Mouse (Mus musculus) CH12.LX (cell line): ENCODE measurements around the gene S100a10.

Experiments used
- CHD2 ChIP-seq: IDR thresholded peaks from 2 replicates; pipeline ENCODE4 v1.6.1; 2011; ENCODE audit warnings: low read length, improper control_type of control experiment
- CTCF ChIP-seq, 2 experiments: IDR thresholded peaks in 1 of 2; conservative IDR thresholded peaks in 1 of 2; 2 replicates each; pipeline ENCODE4 v1.5.1; 2011 to 2012; ENCODE audit warnings: low read depth in 2 of 2, low read length in 2 of 2, improper control_type of control experiment in 1 of 2, inconsistent platforms in 1 of 2, mild to moderate bottlenecking in 1 of 2, moderate library complexity in 1 of 2
- E2F4 ChIP-seq: IDR thresholded peaks from 2 replicates; pipeline ENCODE4 v1.6.1; 2011; ENCODE audit warnings: low read depth, low read length, improper control_type of control experiment; ENCODE audit not compliant: insufficient replicate concordance
- HCFC1 ChIP-seq: IDR thresholded peaks from 2 replicates; pipeline ENCODE4 v1.6.1; 2012; ENCODE audit warnings: low read depth, mild to moderate bottlenecking, inconsistent platforms, low read length, improper control_type of control experiment
- IRF4 ChIP-seq: IDR thresholded peaks from 2 replicates; pipeline ENCODE4 v1.6.1; 2014; ENCODE audit warnings: low read depth, mild to moderate bottlenecking, inconsistent platforms, low read length, improper control_type of control experiment
- JUND ChIP-seq: conservative IDR thresholded peaks from 2 replicates; pipeline ENCODE4 v1.6.1; 2011; ENCODE audit warnings: low read depth, low read length, improper control_type of control experiment
- MAFK ChIP-seq: IDR thresholded peaks from 2 replicates; pipeline ENCODE4 v1.6.1; 2011; ENCODE audit warnings: low read length, improper control_type of control experiment; ENCODE audit not compliant: insufficient replicate concordance
- MAX ChIP-seq: IDR thresholded peaks from 2 replicates; pipeline ENCODE4 v1.6.1; 2011; ENCODE audit warnings: low read length, improper control_type of control experiment
- NELFE ChIP-seq: IDR thresholded peaks from 2 replicates; pipeline ENCODE4 v1.6.1; 2011; ENCODE audit warnings: low read depth, low read length, improper control_type of control experiment
- POLR2A ChIP-seq: IDR thresholded peaks from 2 replicates; pipeline ENCODE4 v1.6.1; 2011; ENCODE audit warnings: low read depth, mild to moderate bottlenecking, improper control_type of control experiment, low read length
- POLR2AphosphoS2 ChIP-seq: IDR thresholded peaks from 2 replicates; pipeline ENCODE4 v1.6.1; 2011; ENCODE audit warnings: low read depth, low read length, improper control_type of control experiment
- RCOR1 ChIP-seq: conservative IDR thresholded peaks from 2 replicates; pipeline ENCODE4 v1.6.1; 2012; ENCODE audit warnings: low read depth, mild to moderate bottlenecking, inconsistent platforms, low read length, improper control_type of control experiment
- TCF12 ChIP-seq: IDR thresholded peaks from 2 replicates; pipeline ENCODE4 v1.6.1; 2014; ENCODE audit warnings: low read depth, mild to moderate bottlenecking, inconsistent platforms, low read length, improper control_type of control experiment
- USF1 ChIP-seq: IDR thresholded peaks from 2 replicates; pipeline ENCODE4 v1.6.1; 2014; ENCODE audit warnings: low read depth, mild to moderate bottlenecking, inconsistent platforms, low read length, improper control_type of control experiment

DNA sequence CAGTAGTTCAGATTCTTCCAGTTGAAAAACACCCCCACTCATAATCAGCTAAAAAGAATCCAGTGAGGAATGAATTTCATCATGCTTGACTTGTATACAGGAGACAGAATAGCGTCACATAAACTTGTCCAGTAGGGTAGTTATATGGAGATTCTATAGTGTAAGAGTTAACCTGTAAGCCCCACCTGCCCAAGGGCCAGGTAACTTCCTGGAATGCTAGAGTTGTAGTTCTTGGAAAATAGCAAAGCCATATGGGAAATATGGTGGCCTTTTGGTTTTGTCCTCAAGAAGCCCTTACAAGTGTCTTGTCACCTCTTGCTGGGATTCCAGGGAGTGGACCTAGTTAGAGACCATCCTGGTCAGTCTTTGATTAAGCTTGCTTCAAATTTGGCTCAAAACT, 41.8 kb downstream of the S100a10 start:
- TF ChIP-seq POLR2A (no peak), CHD2 (no peak), POLR2AphosphoS2 (no peak), CTCF (conservative IDR thresholded peaks at IDR 0.05 in 1 of 2, IDR thresholded peaks at IDR 0.05 in 1 of 2; ENCODE audit: low read depth in 2 of 2, low read length in 2 of 2) (no peak), HCFC1 (no peak), JUND (no peak), NELFE (no peak), MAX (no peak), USF1 (no peak), RCOR1 (no peak), MAFK (no peak), IRF4 (no peak), TCF12 (no peak), E2F4 (no peak)
